Mouse (Mus musculus) layer of hippocampus, postnatal 36 days (tissue): ENCODE measurements around the gene Spon2. TPM values are rescaled to one million over a fixed set of nuclear protein-coding genes. Genes with fewer than 3 reads are reported as not detected.

Experiments used
- DNase-seq, 2 experiments: peaks; one replicate each; pipeline ENCODE4 v3.0.0; 2022
- total RNA-seq, 2 experiments: library from RNA; stranded (reverse); gene quantifications; 2 replicates each; pipeline ENCODE4 v1.2.3; 2021

Gene Spon2
- total RNA-seq, 2 experiments from 2014 or later = 0.37 to 0.40 TPM

DNA sequence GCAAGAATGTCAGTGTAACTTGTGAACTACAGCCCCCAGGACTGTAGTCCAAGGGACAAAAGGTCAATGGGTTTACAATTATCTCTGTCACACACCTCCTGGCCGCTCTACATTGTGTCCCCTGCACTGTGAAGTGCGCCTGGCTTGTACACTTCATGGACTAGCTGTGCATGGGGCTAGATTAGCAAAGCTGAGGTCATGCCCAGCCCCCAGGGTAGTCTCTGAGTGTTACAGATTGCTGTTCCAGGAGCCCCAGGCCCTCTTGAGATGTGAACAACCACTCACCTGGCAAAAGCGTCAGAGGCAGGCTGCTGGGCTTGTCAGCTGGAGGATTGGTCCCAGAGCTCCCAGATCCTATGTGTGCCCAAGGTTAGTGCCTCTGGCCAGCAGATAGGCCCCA, 592 bp downstream of the Spon2 start:
- DNase-seq = no peak

DNA sequence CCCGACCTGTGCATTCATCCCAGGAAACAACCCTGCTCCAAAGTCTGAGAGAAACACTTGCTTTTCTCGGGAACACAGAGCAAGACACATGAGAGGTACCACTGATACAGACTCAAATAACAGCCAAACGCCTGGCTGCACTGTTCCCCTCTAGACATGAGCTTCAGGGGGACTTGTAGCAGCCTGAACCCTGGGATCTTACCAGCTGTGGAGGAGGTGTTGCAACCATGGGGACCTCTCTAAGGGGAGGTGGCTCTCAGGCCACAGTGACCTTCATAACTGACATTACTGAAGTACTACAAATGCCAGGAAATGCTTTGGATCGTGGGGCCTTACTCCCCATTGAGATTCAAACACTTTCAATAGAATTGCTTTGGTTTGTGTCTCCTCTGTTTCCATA, 3.5 kb downstream of the Spon2 start:
- no peak for DNase-seq

DNA sequence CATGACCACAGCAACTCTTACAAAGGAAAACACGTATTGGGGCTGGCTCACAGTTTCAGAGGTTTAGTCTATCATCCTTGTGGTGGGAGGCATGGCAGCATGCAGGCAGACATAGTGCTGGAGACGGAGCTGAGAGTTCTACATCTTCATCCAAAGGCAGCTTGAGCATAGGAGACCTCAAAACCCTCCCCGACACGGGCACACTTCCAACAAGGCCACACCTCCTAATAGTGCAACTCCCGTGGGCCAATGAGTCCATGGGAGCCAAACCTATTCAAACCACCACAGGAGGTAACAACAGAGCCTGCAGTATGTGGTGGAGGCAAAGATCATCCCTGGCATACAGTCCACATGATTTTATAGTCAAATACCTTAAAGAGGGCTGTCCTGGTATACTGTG, 7.0 kb downstream of the Spon2 start:
- DNase-seq = no peak

DNA sequence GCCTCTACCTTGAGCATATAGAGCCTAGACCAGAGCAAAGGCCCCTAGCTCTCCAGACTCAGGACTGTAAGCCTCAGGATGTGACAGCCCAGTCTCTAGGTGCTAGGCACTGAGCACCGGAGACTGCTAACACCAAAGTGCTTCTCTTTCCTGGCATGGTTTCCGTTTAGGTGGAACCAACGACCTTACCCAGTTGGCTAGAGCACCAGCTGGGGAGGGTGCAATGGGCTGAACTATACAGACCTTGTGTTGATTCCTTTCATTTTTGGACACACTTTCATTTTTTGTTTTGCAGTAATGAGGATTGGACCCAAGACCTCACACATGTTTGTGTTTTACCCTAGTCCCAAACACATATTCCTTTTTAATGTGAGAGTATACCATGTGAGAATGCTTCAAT, 7.7 kb downstream of the Spon2 start:
- DNase-seq = no peak

DNA sequence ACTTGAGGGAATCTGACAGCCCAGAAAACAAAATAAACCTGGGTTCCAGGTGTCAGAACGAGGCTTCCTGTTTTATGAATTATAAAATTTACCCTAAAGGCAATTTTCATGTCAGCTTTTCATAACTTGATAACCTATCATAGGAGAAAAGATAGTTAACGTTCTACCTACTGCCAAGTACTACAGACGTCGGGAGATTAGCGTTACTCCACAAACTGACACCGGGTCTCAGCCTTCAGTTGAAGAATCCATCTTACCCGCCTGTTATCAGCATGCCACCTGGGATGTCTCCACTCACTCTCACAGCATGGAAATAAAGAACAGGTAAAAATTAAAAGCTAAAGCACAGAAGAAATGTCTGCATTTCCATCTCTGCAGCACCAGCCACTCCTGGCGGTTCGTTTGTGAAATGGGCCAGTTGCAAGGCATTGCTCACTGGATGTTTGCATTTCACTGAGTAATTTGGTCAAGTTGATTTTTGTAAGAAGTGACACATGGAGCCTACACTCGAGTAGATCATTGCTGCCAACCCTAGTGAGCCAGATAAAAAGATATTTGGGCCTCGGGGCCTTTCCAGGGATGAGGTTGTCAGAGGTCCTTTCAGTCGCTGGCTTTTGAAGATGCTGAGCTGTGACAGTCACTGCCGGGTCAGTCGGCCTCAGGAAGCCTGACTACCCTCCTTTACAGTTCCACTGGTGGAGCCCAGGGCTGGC, 9.6 kb downstream of the Spon2 start:
- no peak for DNase-seq

DNA sequence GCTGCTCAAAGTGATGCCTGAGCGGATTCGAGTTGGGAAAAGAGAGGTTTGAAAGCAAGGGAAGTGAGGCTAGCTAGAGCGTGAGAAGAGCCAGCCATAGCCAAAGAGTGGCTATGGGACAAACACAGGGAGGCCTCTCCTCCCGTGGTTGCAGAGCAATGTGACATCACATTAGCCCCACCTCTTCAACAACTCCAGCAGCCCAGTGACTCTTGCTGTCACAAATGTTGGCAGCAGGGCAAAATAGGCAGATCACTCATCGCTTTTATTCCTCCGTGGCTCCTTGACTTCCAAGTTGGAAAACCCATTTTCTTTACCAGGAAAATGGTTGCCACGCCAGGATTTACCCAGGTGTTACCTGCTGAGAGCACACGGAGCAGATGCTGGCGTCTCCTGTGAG, 11.1 kb downstream of the Spon2 start:
- DNase-seq = no peak

DNA sequence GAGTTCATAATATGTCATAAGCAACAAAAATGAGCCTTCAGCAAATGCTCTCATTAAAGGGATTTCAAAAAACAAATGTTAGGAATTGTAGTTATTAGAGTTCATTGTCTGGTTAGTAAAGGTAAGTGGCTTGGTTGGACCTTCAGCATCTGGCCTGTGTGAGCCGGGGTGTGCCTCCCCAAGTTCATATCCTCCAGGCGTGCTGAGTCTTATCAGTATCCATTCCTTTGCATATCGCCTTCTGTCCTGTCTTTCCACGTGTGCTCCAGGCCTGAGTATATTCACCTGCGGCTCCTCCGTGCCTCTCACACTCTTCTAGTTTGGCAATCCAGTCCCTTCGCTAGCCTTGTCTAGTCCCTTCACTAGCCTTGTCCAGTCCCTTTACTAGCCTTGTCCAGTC, 11.9 kb downstream of the Spon2 start:
- DNase-seq = no peak

DNA sequence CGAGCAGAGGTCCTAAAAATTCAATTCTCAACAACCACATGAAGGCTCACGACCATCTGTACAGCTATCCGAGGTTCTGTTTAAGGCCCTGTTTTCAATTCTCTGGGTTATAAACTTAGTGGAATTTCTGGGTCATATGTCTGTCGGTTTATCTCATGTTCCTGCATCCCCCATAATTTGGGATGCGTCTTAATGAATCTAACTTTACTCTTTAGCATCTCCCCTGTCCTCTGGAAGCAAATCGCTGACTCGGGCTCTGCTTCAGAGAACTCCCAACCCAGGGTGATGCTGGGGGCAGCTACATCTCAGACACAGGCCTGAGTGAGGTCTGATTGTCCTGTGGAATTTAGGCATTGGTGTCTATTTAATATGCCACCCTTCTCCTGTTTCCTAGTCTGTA, 14.0 kb downstream of the Spon2 start:
- no peak for DNase-seq

DNA sequence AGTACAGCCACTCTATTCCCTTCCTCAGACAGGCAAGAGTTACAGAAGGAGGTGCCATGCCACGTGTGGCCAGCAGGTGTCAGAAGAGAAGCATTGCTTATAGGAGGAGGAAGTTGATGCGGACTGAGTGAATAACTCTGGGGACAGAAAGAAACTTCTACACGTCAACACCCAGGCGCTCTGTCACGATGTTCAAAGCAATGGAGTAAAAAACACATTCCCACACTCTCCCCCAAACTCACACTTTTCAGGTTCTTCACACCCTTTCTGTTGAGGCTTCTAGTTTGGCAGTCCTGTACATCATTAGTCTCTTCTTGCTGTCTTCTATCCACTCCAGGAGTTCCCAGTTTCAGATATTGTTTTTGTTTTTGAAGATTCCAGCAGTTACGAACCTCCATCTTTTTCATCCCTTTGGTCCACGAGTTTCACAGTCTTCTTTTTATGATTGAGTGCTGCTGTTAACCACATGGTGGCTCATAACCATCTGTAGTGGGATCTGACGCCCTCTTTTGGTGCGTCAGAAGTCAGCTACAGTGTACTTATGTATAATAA, 14.5 kb downstream of the Spon2 start:
- peak; percentile 73 to 78 for DNase-seq

DNA sequence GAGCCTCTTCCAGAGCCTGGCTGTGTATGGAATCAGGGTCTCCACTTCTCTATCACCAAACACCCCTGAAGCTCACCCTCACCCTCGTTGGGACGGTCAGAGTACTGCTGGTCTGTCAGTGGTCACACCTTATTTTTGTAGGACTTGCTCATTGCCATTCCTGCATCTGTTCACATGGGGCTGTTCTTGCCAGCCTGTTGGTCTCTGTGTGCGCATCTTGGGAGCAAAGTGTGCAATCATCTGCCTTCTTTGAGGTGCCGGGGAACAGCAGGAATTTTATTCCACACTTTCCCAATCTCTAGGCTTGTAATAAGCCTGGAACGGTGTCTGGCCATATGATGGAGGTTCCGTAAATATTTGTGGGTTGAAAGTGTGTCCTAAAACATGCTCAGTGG, 15.1 kb downstream of the Spon2 start:
- DNase-seq = no peak

DNA sequence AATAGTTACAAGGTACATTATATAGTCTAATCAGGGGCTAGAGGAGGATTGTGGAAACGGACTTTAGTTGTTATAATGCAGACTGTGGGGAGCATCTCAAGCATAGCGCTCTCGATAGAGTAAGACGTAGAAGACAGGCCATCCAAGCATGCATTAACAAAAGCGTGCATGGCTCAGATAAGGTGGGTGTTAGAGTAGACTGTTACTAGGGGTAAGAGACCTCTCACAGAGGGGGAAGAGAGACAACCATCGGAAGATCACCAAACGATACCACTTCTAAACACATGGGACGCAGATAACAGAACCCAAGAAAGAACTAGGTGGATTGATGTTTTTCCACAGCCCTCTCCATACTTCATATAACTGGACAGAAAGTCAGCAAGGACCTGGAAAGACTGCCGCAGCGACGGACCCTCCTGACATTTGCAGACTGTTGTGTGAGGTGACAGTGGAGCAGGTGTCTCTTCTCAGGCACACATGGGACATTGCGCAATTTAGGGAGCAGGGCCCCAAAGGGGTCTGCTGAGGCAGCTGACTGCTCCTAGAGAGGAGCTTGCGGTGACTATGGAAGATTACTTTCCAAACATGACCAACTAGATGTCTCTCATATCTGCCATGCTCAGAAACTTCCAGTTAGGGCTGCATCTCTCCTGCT, 15.6 kb downstream of the Spon2 start:
- no peak for DNase-seq

DNA sequence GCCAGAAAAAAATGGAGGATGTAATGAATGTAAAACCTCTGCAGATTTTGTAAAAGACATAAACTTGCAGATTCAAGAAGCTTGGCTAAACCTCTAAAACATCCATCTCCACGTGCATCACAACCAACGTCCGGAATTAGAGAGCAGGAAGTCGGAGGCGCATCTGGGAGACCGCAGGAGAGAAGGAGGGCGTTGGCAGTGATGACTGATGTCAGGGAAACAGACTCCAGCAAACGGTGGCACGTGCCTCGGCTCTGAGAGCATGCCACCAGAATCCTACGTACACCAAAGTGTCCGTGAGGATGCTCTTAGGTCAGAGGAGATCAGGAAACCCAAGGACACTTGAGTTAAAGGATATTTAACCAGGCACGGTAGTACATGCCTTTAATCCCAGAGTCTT, 16.6 kb downstream of the Spon2 start:
- DNase-seq = no peak

DNA sequence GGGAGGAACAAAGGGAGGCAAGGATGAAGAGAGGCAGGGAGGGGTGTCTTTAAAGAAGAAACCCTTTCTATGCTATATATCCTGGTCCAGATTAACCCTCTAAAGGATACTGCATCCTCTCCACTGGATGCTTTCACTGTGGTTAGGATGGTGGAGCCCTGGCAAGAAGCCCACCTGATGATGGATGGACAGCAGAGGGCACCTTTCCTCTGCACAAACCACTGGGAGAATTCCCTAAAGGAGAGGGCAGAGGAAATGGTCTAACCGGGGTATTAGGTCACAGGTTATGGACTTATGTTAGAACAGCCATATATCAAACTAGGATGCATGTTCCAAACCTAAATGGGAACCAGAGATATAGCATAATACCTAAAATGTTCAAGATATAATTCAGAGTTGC, 18.2 kb downstream of the Spon2 start:
- no peak for DNase-seq

DNA sequence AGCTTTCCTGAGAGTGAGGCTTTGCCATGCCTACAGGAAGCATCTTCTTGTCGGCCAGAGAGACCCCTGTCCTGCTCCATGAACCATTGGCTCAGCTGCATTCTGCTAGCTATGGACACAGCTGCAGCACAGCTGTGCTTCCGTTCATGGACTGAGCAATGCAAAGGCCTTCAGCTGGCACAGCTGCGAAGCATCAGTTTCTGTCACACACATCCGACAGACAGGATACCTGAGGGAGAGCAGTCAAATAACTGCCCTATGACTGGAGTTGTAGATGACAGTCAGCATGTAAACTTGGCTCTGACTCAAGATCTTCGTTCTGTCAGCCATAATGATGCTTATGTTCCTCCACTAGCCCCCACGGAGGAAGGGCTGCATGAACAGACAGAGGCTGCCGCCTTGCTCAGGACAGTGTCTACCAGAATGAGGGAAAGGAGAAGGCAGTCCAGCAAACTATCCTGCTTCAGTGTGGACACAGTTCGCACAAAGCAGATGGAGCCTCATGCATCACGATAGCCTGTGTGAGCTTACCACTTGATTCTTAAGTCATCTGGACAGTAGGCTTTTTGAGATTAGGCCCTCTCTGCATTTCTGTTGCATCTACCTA, 22.9 kb downstream of the Spon2 start:
- DNase-seq = no peak

DNA sequence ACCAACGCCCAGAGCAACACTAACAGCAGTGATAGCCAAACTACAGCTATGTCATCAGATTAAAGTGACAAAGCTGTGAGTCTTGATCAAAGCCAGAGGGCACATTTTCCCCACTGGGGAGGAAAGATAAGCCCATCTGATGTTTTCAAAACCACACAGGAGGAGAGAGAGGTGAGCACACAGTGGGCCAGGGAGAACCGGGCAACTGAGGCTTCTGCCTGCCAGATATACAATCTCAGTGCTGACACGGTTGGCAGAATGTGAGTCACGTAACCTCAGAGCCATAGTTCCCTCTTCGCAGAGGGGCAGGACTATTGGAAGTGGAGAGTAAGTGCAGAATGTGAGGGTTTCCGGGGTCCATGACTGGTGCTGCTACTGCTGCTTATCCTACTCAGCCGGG, 24.7 kb downstream of the Spon2 start:
- no peak for DNase-seq

Other genes starting within 250 kb of the Spon2 start
- gene Ywhah, start 199.6 kb downstream of the Spon2 start, total RNA-seq = 1,000 to 10,000 TPM; 1,183 to 1,342 TPM
- under 1 TPM in 1 of 2 experiments, not detected in 1; 0.12 TPM for gene Slc5a1, start 114.2 kb downstream of the Spon2 start, total RNA-seq
- gene Ctbp1, start 56.5 kb upstream of the Spon2 start, total RNA-seq = 100 to 1,000 TPM; 276 to 303 TPM
- gene Maea, start 117.1 kb upstream of the Spon2 start, total RNA-seq = 10 to 100 TPM; 97.2 to 99.3 TPM
- gene Uvssa, start 160.1 kb upstream of the Spon2 start, total RNA-seq = 1 to 10 TPM; 5.5 to 5.6 TPM
- not detected for gene Nkx1-1, start 215.5 kb upstream of the Spon2 start, total RNA-seq